Mouse (Mus musculus): Measurements from ENCODE around the gene Cdyl.

GRCm38 (mm10) chr13:35797811-35798522, 138.3 kb downstream of the Cdyl start:
- no peak for TF ChIP-seq POLR2A (IDR thresholded peaks at IDR 0.05; ENCODE audit: insufficient read length, low read depth)
- no peak for TF ChIP-seq USF1 (IDR thresholded peaks at IDR 0.05; ENCODE audit: low read depth)
- TF ChIP-seq MAX (IDR thresholded peaks at IDR 0.05; ENCODE audit: low read depth) = no peak
- no peak for TF ChIP-seq TCF12 (IDR thresholded peaks at IDR 0.05; ENCODE audit: insufficient read depth, poor library complexity, severe bottlenecking)
- TF ChIP-seq MYOD1 (IDR thresholded peaks at IDR 0.05; ENCODE audit: control insufficient read depth in 1 of 3, insufficient read length in 2 of 3, low read depth in 2 of 3) = no peak
- TF ChIP-seq REST (IDR thresholded peaks at IDR 0.05; ENCODE audit: insufficient read depth, insufficient read length) = no peak
- TF ChIP-seq E2F4 (IDR thresholded peaks at IDR 0.05; ENCODE audit: insufficient read depth) = no peak
- no peak for TF ChIP-seq SRF (IDR thresholded peaks at IDR 0.05; ENCODE audit: control insufficient read depth, insufficient read length, low read depth)
- TF ChIP-seq TCF3 (IDR thresholded peaks at IDR 0.05; ENCODE audit: insufficient read length, low read depth) = no peak
